In the genomic region with DNA sequence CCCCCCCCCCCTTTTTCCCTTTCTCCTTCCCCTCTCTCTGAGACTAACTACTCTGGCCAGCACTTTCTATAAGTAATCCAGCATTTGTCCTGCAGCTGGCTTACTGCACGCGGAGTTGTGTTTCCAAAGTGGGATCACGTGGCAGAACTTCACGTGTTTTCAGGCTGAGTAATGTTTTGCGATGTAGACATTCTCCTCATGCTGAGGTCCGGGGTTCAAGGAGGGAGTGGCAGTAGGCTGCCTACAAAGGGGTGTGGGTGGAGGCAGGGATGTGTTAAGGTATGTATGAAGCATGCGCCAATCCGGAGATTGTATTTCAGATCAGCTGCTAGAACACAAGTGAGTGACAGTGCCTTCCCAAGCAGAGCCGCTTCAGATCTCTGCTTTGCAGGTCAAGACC, we compare ENCODE assay signal across 10 mouse cellular contexts. TPM values are rescaled to one million over a fixed set of nuclear protein-coding genes. Genes with fewer than 3 reads are reported as not detected.
DNase-seq lines count a peak whose midpoint lies in the region; ATAC-seq and TF ChIP-seq lines count a peak whose summit lies in the region.
"Had no signal": no experiment of that assay in that cellular context is flagged by ENCODE, and none has a peak within 500 bp of the region (broad histone marks: within the 10 kb centered on the region; RNA-seq: fewer than 3 reads in every experiment).

No protein-coding gene starts in this region.

- no peaks in the 10 kb centered on the region for H3K27me3 ChIP-seq in Patski
- no peaks in the 10 kb centered on the region for H3K27me3 ChIP-seq in intestine, embryonic 14.5 days (replicated peaks; ENCODE audit: control insufficient read depth, insufficient read depth, low read length)
- H3K27me3 ChIP-seq: heart, embryonic 15.5 days had no signal

- ATAC-seq in Patski = peak; percentile 73
- ATAC-seq in intestine, embryonic 14.5 days (replicated peaks; ENCODE audit: low FRiP score, low TSS enrichment, low read depth) = 0 out of 2 replicates have a peak, but pooled peaks have one; percentile 37
- ATAC-seq in megakaryocyte-erythroid progenitor cell, adult 5-6 weeks (replicated peaks; ENCODE audit: low FRiP score, low TSS enrichment, poor library complexity, severe bottlenecking) = no peak

- H3K27ac ChIP-seq in intestine, embryonic 14.5 days (ENCODE audit: low read depth) = no peak overlapping the region
- H3K27ac ChIP-seq: heart, embryonic 15.5 days; macrophage had no signal

- POLR2A ChIA-PET in Patski (lab: Charles Lee) = no interaction called here

- no peaks in the 10 kb centered on the region for H3K9me3 ChIP-seq in intestine, embryonic 14.5 days (ENCODE audit: control insufficient read depth, low read length)
- H3K9me3 ChIP-seq: heart, embryonic 15.5 days had no signal

- CTCF ChIA-PET in Patski (lab: Charles Lee) = interaction anchor here (1.2 to 3.6 kb wide), 2 partner anchors 10 to 68 kb away, joined by 4 to 14 read pairs; no protein-coding TSS in a partner anchor

- peaks cover 13% of the 10 kb centered on the region for H3K4me1 ChIP-seq in intestine, embryonic 14.5 days (replicated peaks; ENCODE audit: control insufficient read depth, insufficient read depth, low read length)

- TF ChIP-seq CTCF in Patski (IDR thresholded peaks at IDR 0.05) = no peak

- no peak overlapping the region for H3K4me3 ChIP-seq in intestine, embryonic 14.5 days (ENCODE audit: low read depth, low read length)
- H3K4me3 ChIP-seq: gastrocnemius, adult 2 months; heart, embryonic 15.5 days had no signal

- in situ Hi-C loops in Patski (cut with MboI; ENCODE audit: low pct_unique_long_range_greater_than_20kb) = no loop called here

- no peak overlapping the region for H3K9ac ChIP-seq in intestine, embryonic 14.5 days (ENCODE audit: low read length)
- H3K9ac ChIP-seq: heart, embryonic 15.5 days had no signal

- H3K4me2 ChIP-seq in intestine, embryonic 14.5 days (ENCODE audit: low read length) = no peak overlapping the region
- H3K4me2 ChIP-seq: heart, embryonic 15.5 days had no signal

- no peak for DNase-seq in Patski (ENCODE audit: low read depth, low spot score)
- no peak for DNase-seq in intestine, embryonic 14.5 days (ENCODE audit: low spot score)
- peak; percentile 65 to 82 for DNase-seq in kidney, postnatal 36 days
- peak; percentile 79 for DNase-seq in lung, postnatal 25 days (ENCODE audit: low spot score)
- DNase-seq in layer of hippocampus, adult 9-10 months (ENCODE audit: low spot score) = no peak
- no peak for DNase-seq in heart, adult 8-10 months (ENCODE audit: low spot score)
- DNase-seq: gastrocnemius, adult 2 months had no signal

- H3K36me3 ChIP-seq in intestine, embryonic 14.5 days (ENCODE audit: control insufficient read depth, insufficient read depth, low read length) = peaks cover 15% of the 10 kb centered on the region; the same call in 1 of the 2 replicates

- 36% methylated on average over 9 of the region's 9 CpGs for WGBS in intestine, embryonic 14.5 days

RNA-seq across cellular contexts. Expression of gene Slc25a51, which starts 50.8 kb away (rescaled TPM):
- polyA plus RNA-seq in Patski (2021) = 38.6 TPM
- polyA plus RNA-seq in intestine, embryonic 14.5 days (2014; fragmentation: Nextera tagmentation; extraction: Ambion mirVana) = 46.7 and 67.0 TPM in 2 replicates
- 75.9 and 89.4 TPM in 2 replicates for total RNA-seq in megakaryocyte-erythroid progenitor cell, adult 5-6 weeks (2014; fragmentation: Nextera tagmentation)
- 54.7 and 65.2 TPM in 2 replicates for total RNA-seq in megakaryocyte-erythroid progenitor cell, adult 5-6 weeks (2017)
- total RNA-seq in heart, adult 8-10 months (2022) = 100 to 1,000 TPM in 1 of 4 experiments, 10 to 100 TPM in 3; 84.3 to 112 (median 96.3) TPM

Comparison
In these comparisons a context has a peak if more than half of its experiments do, and no peak if none do; other contexts are left out.
1. DNase-seq: peak in kidney, postnatal 36 days (2 of 2) and lung, postnatal 25 days (single experiment); none in Patski (single experiment), intestine, embryonic 14.5 days (single experiment), layer of hippocampus, adult 9-10 months (single experiment) and heart, adult 8-10 months (single experiment).